Mouse (Mus musculus) embryonic facial prominence, embryonic 13.5 days (tissue): ENCODE measurements around the gene Glg1. TPM values are rescaled to one million over a fixed set of nuclear protein-coding genes. Genes with fewer than 3 reads are reported as not detected.

Experiments used
- ATAC-seq: fragments of 200-750 bp; cut with Nextera tagmentation; 2 replicates; pipeline ENCODE4 v1.8.0; 2017; ENCODE audit warnings: low read depth; ENCODE audit not compliant: insufficient number of reproducible peaks, insufficient read depth, low FRiP score, low TSS enrichment
- H3K27ac ChIP-seq: fragments of 300-500 bp; sonication (generic); 2 replicates; pipeline ENCODE4 v1.5.1; 2015; ENCODE audit warnings: moderate library complexity, mild to moderate bottlenecking, inconsistent platforms
- H3K27me3 ChIP-seq: fragments of 300-500 bp; sonication (generic); 2 replicates; pipeline ENCODE4 v1.6.1; 2015; ENCODE audit warnings: mild to moderate bottlenecking, inconsistent platforms
- H3K36me3 ChIP-seq: fragments of 300-500 bp; sonication (generic); 2 replicates; pipeline ENCODE4 v1.6.1; 2015; ENCODE audit warnings: mild to moderate bottlenecking, inconsistent platforms
- H3K4me1 ChIP-seq: fragments of 300-500 bp; sonication (generic); 2 replicates; pipeline ENCODE4 v1.6.1; 2015; ENCODE audit warnings: inconsistent platforms
- H3K4me2 ChIP-seq: fragments of 300-500 bp; sonication (generic); 2 replicates; pipeline ENCODE4 v1.6.1; 2015; ENCODE audit warnings: moderate library complexity, mild to moderate bottlenecking, inconsistent platforms
- H3K4me3 ChIP-seq: fragments of 300-500 bp; sonication (generic); 2 replicates; pipeline ENCODE4 v1.5.1; 2015; ENCODE audit warnings: mild to moderate bottlenecking, inconsistent platforms
- H3K9ac ChIP-seq: fragments of 300-500 bp; sonication (generic); 2 replicates; pipeline ENCODE4 v1.6.1; 2015; ENCODE audit warnings: mild to moderate bottlenecking, inconsistent platforms
- H3K9me3 ChIP-seq: fragments of 300-500 bp; sonication (generic); 2 replicates; pipeline ENCODE4 v1.6.1; 2016; ENCODE audit warnings: inconsistent platforms
- WGBS: fragments of 180-500 bp; shearing (Covaris S2); methylation state at CpG from one replicate; pipeline ENCODE4 v1.1.7; 2015; ENCODE audit warnings: mixed read lengths; 5-methylcytosine and 5-hydroxymethylcytosine counted together
- microRNA-seq: library from miRNA; unstranded; fragments of <30 nt; microRNA quantifications from one replicate; pipeline ENCODE4, GENCODE M21; 2016
- polyA plus RNA-seq: library from polyadenylated mRNA; unstranded; fragments of >200 nt; fragmentation: Nextera tagmentation; extraction: Ambion mirVana; gene quantifications from 2 replicates; pipeline ENCODE4 v1.2.1, GENCODE M21; 2015

Gene Glg1
- polyA plus RNA-seq, 1 experiment from 2014 or later: 80.4 TPM

- 94% methylated on average over 3 of the region's 3 CpGs for WGBS
- Histone ChIP-seq H3K9me3 (no peaks in the 10 kb centered on the region), H3K4me1 (no peaks in the 10 kb centered on the region), H3K9ac (no peak overlapping the region), H3K27me3 (no peaks in the 10 kb centered on the region), H3K4me2 (no peak overlapping the region), H3K4me3 (no peak overlapping the region), H3K27ac (no peak overlapping the region), H3K36me3 (peaks cover 88% of the 10 kb centered on the region)
- no peak for ATAC-seq
Measured at GRCm38 (mm10) chr8:111119481-111119880, 139.5 kb downstream of the Glg1 start.

DNA sequence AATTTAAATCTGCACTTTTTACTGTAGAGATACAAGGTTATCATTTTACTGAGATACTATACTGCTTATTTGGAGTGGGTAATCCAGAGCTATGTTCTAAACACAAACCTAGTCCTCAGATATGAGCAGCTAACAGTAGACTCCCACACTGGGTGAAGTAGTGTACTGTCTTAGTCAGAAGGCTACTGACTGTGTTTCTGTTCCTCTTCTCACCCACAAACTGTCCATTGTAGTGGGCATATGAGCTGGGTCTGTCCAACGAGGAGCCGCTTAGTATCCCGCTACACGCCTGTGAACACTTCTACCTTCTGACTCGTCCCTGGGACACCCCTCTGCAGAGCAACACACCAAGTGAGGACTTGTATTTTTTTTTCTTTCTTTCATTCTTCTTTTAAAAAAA is 144.1 kb downstream of the Glg1 start:
- peaks cover 76% of the 10 kb centered on the region for H3K36me3 ChIP-seq
- H3K27me3 ChIP-seq: no peaks in the 10 kb centered on the region
- no peak overlapping the region for H3K4me3 ChIP-seq
- ATAC-seq: no peak
- H3K9ac ChIP-seq: no peak overlapping the region
- H3K9me3 ChIP-seq: no peaks in the 10 kb centered on the region
- H3K27ac ChIP-seq: no peak overlapping the region
- 94% methylated on average over 5 of the region's 5 CpGs for WGBS
- no peaks in the 10 kb centered on the region for H3K4me1 ChIP-seq
- H3K4me2 ChIP-seq: no peak overlapping the region

Small RNA genes lying within 50 kb of the gene (microRNA-seq; reads per million reads assigned to microRNA genes)
- not detected for gene Gm23193

Other genes starting within 250 kb of the Glg1 start
- 4.3 and 5.8 TPM in 2 replicates for gene Ddx19b, start 227.5 kb downstream of the Glg1 start, polyA plus RNA-seq
- 54.2 and 54.8 TPM in 2 replicates for gene Aars, start 226.1 kb downstream of the Glg1 start, polyA plus RNA-seq
- 9.3 and 14.6 TPM in 2 replicates for gene Exosc6, start 202.9 kb downstream of the Glg1 start, polyA plus RNA-seq
- gene Clec18a, start 166.8 kb downstream of the Glg1 start, polyA plus RNA-seq: 0.27 TPM in 1 of 2 replicates, not detected in the other
- gene Pdpr, start 164.6 kb downstream of the Glg1 start, polyA plus RNA-seq: 11.0 and 11.5 TPM in 2 replicates
- gene Rfwd3, start 41.0 kb upstream of the Glg1 start, polyA plus RNA-seq: 48.3 and 50.1 TPM in 2 replicates
- 0.69 and 0.72 TPM in 2 replicates for gene Mlkl, start 79.0 kb upstream of the Glg1 start, polyA plus RNA-seq
- 0.17 TPM in 1 of 2 replicates, not detected in the other for gene Fa2h, start 134.6 kb upstream of the Glg1 start, polyA plus RNA-seq